Mouse (Mus musculus) stomach, embryonic 14.5 days (tissue): ENCODE measurements around the gene Nr1d1. TPM values are rescaled to one million over a fixed set of nuclear protein-coding genes. Genes with fewer than 3 reads are reported as not detected.

Experiments
- ATAC-seq: fragments of 200-750 bp; cut with Nextera tagmentation; 2 replicates; pipeline ENCODE4 v1.8.0; 2017; ENCODE audit warnings: low read depth, moderate TSS enrichment; ENCODE audit not compliant: insufficient number of reproducible peaks, insufficient read depth, low FRiP score
- H3K27ac ChIP-seq: fragments of 300-500 bp; sonication (generic); 2 replicates; pipeline ENCODE4 v1.5.1; 2014; ENCODE audit warnings: mild to moderate bottlenecking, low read length, moderate library complexity, mixed read lengths
- H3K27me3 ChIP-seq: fragments of 300-500 bp; sonication (generic); 2 replicates; pipeline ENCODE4 v1.6.1; 2014; ENCODE audit warnings: low read length, control low read depth, mixed read lengths; ENCODE audit not compliant: control insufficient read depth, insufficient read depth
- H3K36me3 ChIP-seq: fragments of 300-500 bp; sonication (generic); 2 replicates; pipeline ENCODE4 v1.6.1; 2014; ENCODE audit warnings: mild to moderate bottlenecking, control low read depth, low read length, moderate library complexity, mixed read lengths; ENCODE audit not compliant: control insufficient read depth, insufficient read depth
- H3K4me1 ChIP-seq: fragments of 300-500 bp; sonication (generic); 2 replicates; pipeline ENCODE4 v1.6.1; 2014; ENCODE audit warnings: low read length, control low read depth, mixed read lengths; ENCODE audit not compliant: control insufficient read depth, insufficient read depth
- H3K4me2 ChIP-seq: fragments of 300-500 bp; sonication (generic); replicated peaks from 2 replicates; pipeline ENCODE4 v1.6.1; 2014; ENCODE audit warnings: low read depth, low read length, control low read depth
- H3K4me3 ChIP-seq: fragments of 300-500 bp; sonication (generic); 2 replicates; pipeline ENCODE4 v1.5.1; 2014; ENCODE audit warnings: low read depth, low read length, control low read depth
- H3K9ac ChIP-seq: fragments of 300-500 bp; sonication (generic); replicated peaks from 2 replicates; pipeline ENCODE4 v1.6.1; 2014; ENCODE audit warnings: low read depth, mild to moderate bottlenecking, control low read depth, low read length, moderate library complexity, mixed read lengths
- H3K9me3 ChIP-seq: fragments of 300-500 bp; sonication (generic); 2 replicates; pipeline ENCODE4 v1.6.1; 2016; ENCODE audit warnings: low read depth, low read length, control low read depth; ENCODE audit not compliant: control insufficient read depth
- WGBS: fragments of 180-500 bp; shearing (Covaris S2); extraction: QIAGEN DNeasy Blood & Tissue Kit; methylation state at CpG from one replicate; pipeline ENCODE4 v1.1.7; 2014; 5-methylcytosine and 5-hydroxymethylcytosine counted together
- polyA plus RNA-seq: library from polyadenylated mRNA; unstranded; fragments of >200 nt; fragmentation: Nextera tagmentation; extraction: Ambion mirVana; gene quantifications from 2 replicates; pipeline ENCODE4 v1.2.1, GENCODE M21; 2014

The Nr1d1 gene
- polyA plus RNA-seq, result 1.7 and 2.3 TPM in 2 replicates

DNA sequence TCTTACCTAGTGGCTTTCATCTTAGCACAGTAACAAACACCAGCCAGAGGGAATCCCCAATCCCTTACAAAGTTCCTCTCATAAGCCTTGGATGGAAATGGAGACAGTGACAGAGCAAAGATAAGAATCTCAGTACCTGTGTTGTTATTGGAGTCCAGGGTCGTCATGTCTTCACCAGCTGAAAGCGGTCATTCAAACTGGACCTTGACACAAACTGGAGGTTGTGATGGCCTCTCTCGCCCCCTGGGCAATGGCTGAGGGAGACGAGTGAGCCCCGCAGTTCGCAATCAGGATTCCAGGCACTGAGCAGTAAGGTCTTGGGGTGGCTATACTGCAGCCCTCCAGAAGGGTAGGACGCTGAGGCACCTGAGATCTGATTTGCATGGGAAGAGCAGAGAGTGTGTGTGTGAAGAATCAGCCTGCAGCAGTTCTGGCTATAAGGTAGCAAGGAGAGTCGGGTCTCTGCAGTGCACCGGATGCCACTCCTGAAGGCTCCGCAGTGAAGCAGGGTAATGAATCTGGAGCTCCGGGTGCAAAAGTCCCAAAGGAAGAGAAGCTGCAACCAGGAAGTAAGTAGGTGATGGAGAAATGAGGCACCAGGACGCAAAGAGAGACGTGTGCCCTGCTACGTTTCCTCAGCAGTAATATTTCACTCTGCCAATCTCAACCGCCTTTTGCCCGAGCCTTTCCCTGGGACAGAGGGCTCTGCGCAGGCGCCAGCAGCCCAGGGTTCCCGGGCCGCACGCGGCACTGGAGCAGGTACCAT is at the start of gene Nr1d1:
Nr1d1 (minus strand) TSS at position 752 of the 766 bp plus-strand sequence.
- no peak for ATAC-seq
- Histone ChIP-seq H3K9me3 (no peaks in the 10 kb centered on the region), H3K27me3 (no peaks in the 10 kb centered on the region), H3K4me1 (peaks cover 38% of the 10 kb centered on the region), H3K27ac (peak within 1 kb of the TSS; percentile 90), H3K36me3 (peaks cover 6% of the 10 kb centered on the region; the same call in 1 of the 2 replicates), H3K4me3 (peak within 1 kb of the TSS; percentile 28), H3K9ac (no peak within 1 kb of the TSS; the same call in 1 of the 2 replicates), H3K4me2 (peak within 1 kb of the TSS; percentile 47)
- under 1% methylated on average over 22 of the region's 22 CpGs for WGBS

DNA sequence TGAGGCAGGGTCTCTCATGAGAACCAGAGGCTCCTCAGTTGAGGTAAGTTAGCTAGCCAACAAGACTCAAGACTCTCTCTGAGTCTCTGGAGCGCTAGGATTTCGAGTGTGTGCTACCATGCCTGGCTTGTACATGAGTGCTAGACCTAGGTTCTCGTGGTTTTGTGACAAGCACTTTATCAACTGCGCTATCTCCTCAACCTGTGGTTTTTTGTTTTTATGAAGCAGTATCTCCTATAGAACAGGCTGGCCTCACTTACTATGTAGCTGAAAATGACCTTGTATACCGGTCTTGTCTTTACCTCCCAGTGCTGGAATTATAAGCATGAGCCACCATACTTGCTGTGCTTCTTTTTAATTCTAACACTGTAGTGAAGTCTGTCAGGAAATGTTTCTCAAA is 45.8 kb upstream of the Nr1d1 start:
- H3K27ac ChIP-seq, result no peak overlapping the region
- H3K4me1 ChIP-seq, result no peaks in the 10 kb centered on the region
- 90% methylated on average over 5 of the region's 5 CpGs for WGBS
- no peak overlapping the region for H3K9ac ChIP-seq
- H3K36me3 ChIP-seq, result peaks cover 72% of the 10 kb centered on the region
- no peak overlapping the region for H3K4me2 ChIP-seq
- H3K4me3 ChIP-seq, result no peak overlapping the region
- H3K27me3 ChIP-seq, result no peaks in the 10 kb centered on the region
- no peak for ATAC-seq
- no peaks in the 10 kb centered on the region for H3K9me3 ChIP-seq

DNA sequence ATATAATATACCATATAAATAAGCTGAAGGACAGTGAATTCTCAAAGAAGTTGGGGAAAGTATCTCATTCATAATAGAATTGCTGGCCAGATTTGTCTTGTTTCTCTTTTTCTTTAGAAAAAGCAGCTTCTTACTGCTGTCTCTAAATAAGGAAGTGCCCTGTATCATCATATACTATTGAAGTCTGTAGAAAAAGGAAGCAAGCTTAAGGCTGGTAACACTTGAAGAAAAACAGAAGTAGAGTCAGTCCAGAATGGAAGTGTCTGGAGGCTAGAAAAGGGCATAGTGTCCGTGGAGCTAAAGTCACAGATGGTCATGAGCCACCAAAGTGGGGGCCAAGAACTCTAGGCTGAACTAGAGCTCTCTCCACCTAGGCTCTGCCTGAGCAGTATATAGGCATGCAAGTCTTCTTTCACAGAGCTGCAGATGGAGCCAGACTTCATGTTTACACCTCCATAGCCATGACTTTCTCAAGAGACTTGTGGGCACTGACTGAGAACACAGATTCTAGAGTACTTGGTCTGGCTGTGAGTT is 41.6 kb upstream of the Nr1d1 start:
- Histone ChIP-seq H3K9me3 (no peaks in the 10 kb centered on the region), H3K36me3 (peaks cover 73% of the 10 kb centered on the region), H3K4me2 (no peak overlapping the region), H3K27ac (no peak overlapping the region), H3K9ac (no peak overlapping the region), H3K4me1 (no peaks in the 10 kb centered on the region), H3K4me3 (no peak overlapping the region), H3K27me3 (no peaks in the 10 kb centered on the region)
- WGBS, result 92% methylated on average over 1 of the region's 1 CpGs
- ATAC-seq, result no peak

DNA sequence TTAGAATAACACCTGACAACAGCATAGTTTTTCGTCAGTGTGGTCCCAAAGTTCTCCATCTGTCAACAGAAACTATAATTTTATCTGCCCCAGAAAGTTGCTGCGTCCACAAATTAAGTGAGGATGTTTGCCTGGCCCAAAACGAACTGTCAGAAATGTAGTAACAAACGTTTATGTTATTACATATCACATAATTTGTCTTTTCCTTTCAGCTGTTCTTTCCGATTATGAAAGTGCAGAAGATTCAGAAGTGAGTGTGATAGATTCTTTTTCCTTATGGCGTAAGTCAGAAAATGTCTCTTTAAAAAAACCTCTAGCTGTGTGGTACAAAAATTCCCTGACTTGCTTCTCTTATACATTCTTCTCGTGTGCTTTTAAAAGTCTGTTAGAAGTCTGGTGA is 35.6 kb upstream of the Nr1d1 start:
- 52% methylated on average over 7 of the region's 7 CpGs for WGBS
- Histone ChIP-seq H3K27ac (0 out of 2 replicates have a peak overlapping the region, but pooled peaks have one; percentile 99), H3K9ac (peak overlapping the region; percentile 89; the same call in 1 of the 2 replicates), H3K4me3 (peak overlapping the region; percentile 80), H3K4me2 (peak overlapping the region; percentile 88), H3K9me3 (no peaks in the 10 kb centered on the region), H3K4me1 (peaks cover 11% of the 10 kb centered on the region; the same call in 1 of the 2 replicates), H3K27me3 (no peaks in the 10 kb centered on the region), H3K36me3 (peaks cover 56% of the 10 kb centered on the region)
- ATAC-seq, result no peak

DNA sequence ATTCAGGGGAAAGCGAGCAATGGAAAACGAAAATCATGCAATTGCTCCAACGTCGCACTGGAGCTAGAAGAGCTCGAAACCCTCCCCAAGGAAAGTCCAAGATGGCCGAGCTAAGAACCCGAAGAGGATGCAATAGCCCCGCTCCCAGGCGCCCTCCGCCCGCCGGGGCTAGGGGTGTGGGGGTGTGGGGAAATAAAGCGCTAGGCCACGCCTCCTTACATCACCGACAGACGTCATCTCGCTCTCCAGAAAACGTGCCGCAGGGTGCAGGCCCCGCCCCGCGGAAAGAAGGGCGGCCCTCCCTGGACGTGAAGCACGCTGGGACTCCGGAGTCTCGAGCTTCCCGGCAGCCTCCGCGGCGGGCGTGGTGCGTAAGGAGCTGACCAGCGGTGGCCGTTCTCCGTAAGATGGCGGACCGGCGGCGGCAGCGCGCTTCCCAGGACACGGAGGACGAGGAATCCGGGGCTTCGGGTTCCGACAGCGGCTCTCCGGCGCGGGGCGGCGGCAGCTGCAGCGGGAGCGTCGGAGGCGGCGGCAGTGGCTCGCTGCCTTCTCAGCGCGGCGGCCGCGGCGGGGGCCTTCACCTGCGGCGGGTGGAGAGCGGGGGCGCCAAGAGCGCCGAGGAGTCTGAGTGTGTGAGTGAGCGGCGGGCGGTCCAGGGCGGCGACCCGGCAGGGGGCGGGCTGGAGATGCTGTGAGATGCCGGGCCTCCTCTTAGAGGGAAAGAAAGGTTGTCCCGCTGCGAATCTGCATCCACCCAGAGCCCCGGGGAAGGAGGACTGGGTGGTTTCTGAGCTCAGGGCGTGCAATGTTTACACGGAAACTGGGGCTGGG is 34.5 kb upstream of the Nr1d1 start:
- H3K9ac ChIP-seq, result peak overlapping the region; percentile 89
- WGBS, result 0% methylated on average over 80 of the region's 84 CpGs
- peak overlapping the region; percentile 88 for H3K4me2 ChIP-seq
- peak overlapping the region; percentile 99 for H3K27ac ChIP-seq
- peaks cover 61% of the 10 kb centered on the region for H3K36me3 ChIP-seq
- peak overlapping the region; percentile 80 for H3K4me3 ChIP-seq
- ATAC-seq, result peak; percentile 99
- H3K9me3 ChIP-seq, result no peaks in the 10 kb centered on the region
- H3K27me3 ChIP-seq, result no peaks in the 10 kb centered on the region
- peaks cover 11% of the 10 kb centered on the region; the same call in 1 of the 2 replicates for H3K4me1 ChIP-seq

DNA sequence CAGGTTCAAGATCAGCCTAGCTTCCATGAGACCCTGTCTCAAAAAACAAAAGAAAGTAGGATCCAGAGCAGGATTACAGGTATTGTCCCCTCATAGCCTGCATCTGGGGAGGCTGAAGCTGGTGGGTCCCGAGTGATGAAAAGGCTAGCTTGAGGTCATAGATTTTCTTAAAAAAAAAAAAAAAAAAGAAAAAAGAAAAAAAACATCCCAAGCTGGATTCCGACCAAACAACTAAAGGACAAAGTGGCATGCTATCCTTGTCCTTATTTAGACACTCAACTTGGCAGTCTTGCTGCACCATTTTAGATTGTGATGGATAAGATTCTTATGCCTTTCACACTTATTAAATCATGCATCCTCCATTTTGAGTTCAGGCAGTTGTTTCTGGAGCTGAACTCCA is 33.3 kb upstream of the Nr1d1 start:
- H3K9ac ChIP-seq, result no peak overlapping the region
- H3K27me3 ChIP-seq, result no peaks in the 10 kb centered on the region
- 66% methylated on average over 2 of the region's 2 CpGs for WGBS
- H3K36me3 ChIP-seq, result peaks cover 63% of the 10 kb centered on the region
- peak overlapping the region; percentile 46; the same call in 1 of the 2 replicates for H3K4me2 ChIP-seq
- no peak for ATAC-seq
- H3K4me1 ChIP-seq, result peaks cover 11% of the 10 kb centered on the region; the same call in 1 of the 2 replicates
- H3K9me3 ChIP-seq, result no peaks in the 10 kb centered on the region
- no peak overlapping the region for H3K4me3 ChIP-seq
- peak overlapping the region; percentile 99; the same call in 1 of the 2 replicates for H3K27ac ChIP-seq

DNA sequence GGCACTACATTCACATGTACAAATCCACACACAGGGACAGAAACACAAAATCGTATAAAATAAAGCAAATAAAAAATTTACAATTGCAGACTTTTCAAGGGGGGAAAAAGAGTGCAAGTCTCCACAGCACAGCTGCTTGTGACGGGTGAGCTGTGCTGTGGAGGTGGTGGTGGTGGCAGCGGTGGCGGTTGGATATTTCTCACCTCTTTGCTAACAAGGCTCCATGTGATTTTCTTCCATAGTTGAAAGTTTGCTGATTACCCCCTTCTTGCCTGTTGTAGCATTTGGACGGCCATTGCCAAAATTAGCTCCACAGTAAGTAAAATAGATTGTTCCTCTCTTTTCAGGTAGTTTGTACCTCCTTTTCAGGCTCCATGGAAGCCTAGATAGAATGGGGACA is 29.5 kb upstream of the Nr1d1 start, which contains the start of gene Casc3:
Casc3 (plus strand) TSS at position 301 of the 400 bp plus-strand sequence.
- H3K9ac ChIP-seq, result no peak within 1 kb of the TSS
- H3K4me3 ChIP-seq, result no peak within 1 kb of the TSS
- no peaks in the 10 kb centered on the region for H3K9me3 ChIP-seq
- no peak for ATAC-seq
- H3K4me1 ChIP-seq, result no peaks in the 10 kb centered on the region
- H3K36me3 ChIP-seq, result peaks cover 81% of the 10 kb centered on the region
- no peaks in the 10 kb centered on the region for H3K27me3 ChIP-seq
- no peak within 1 kb of the TSS for H3K4me2 ChIP-seq
- 92% methylated on average over 5 of the region's 5 CpGs for WGBS
- no peak within 1 kb of the TSS for H3K27ac ChIP-seq

DNA sequence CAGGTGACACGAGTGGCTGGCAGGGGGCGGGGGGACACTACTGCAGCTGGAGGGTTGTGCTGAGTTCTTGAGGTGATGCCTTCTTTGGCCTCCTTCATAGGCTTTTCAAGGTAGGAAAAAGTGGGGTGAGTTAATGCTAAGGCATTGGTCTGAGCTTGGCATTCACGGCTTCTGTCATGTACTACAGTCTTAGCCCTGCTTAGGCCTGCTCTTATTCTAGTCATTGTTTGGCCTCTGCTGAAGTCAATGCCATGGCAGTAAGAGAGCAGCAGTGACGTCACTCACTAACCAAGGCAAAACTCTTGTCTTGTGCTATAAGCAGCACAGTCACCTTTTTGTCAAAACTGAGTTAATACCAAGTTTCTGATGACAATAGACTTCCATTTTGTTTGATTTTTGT is 22.8 kb upstream of the Nr1d1 start:
- H3K36me3 ChIP-seq, result peaks cover 44% of the 10 kb centered on the region
- H3K4me3 ChIP-seq, result peak overlapping the region; percentile 100
- H3K4me2 ChIP-seq, result peak overlapping the region; percentile 96
- H3K27ac ChIP-seq, result no peak overlapping the region
- WGBS, result 38% methylated on average over 4 of the region's 4 CpGs
- peak overlapping the region; percentile 100 for H3K9ac ChIP-seq
- H3K27me3 ChIP-seq, result no peaks in the 10 kb centered on the region
- H3K4me1 ChIP-seq, result peaks cover 21% of the 10 kb centered on the region; the same call in 1 of the 2 replicates
- H3K9me3 ChIP-seq, result no peaks in the 10 kb centered on the region
- no peak for ATAC-seq
